ENCODE assay signal across 1 mouse cellular context in genomic region chr2:34964230-34964629, GRCm38 (mm10).
TF ChIP-seq lines count a peak whose summit lies in the region.

No protein-coding gene starts in this region.

TF ChIP-seq in myocyte, 11 proteins besides CTCF, POLR2A, EP300 and RAD21 (continued from another document):
- TF ChIP-seq TCF3 (IDR thresholded peaks at IDR 0.05; ENCODE audit: insufficient read length, low read depth) (no peak), TCF12 (IDR thresholded peaks at IDR 0.05; ENCODE audit: insufficient read depth, poor library complexity, severe bottlenecking) (no peak), MYOG (IDR thresholded peaks at IDR 0.05; ENCODE audit: control insufficient read depth in 1 of 3, insufficient read depth in 1 of 3, insufficient read length in 2 of 3, low read depth in 2 of 3) (no peak), E2F4 (IDR thresholded peaks at IDR 0.05; ENCODE audit: insufficient read depth) (no peak), CEBPB (IDR thresholded peaks at IDR 0.05; ENCODE audit: insufficient read depth, poor library complexity, severe bottlenecking) (no peak), REST (IDR thresholded peaks at IDR 0.05; ENCODE audit: insufficient read depth, insufficient read length) (no peak), USF1 (IDR thresholded peaks at IDR 0.05; ENCODE audit: low read depth) (no peak), MAX (IDR thresholded peaks at IDR 0.05; ENCODE audit: low read depth) (no peak)
